ENCODE assay signal across 29 mouse cellular contexts in the genomic region with DNA sequence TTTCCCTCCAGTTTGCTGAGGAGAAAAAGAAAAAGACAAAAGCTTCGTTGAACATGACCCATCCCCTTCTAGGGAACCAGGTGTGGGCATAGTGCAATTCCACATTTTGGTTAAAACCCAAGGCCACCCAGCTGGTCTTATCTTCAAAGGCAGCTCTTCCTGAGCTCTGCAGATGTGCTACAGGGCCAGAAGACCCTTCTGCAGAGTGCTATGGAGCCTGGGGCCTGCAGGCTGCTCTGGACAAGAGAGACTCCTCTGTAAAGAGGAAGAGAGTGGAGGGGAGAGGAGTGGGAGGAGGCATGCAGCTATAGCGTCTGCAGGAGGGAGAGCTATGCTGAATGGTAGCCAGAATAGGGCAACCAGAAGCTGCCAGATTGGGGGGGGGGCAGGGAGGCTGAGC. TPM values are rescaled to one million over a fixed set of nuclear protein-coding genes. Genes with fewer than 3 reads are reported as not detected.
"Had no signal": no experiment of that assay in that cellular context is flagged by ENCODE, and none has a peak within 500 bp of the region (broad histone marks: within the 10 kb centered on the region; RNA-seq: fewer than 3 reads in every experiment).

No protein-coding gene starts in this region.

- H3K4me2 ChIP-seq: heart, embryonic 11.5 days; heart, embryonic 13.5 days; heart, embryonic 15.5 days; hindbrain, embryonic 13.5 days; hindbrain, embryonic 15.5 days; intestine, embryonic 15.5 days; kidney, embryonic 15.5 days; limb, embryonic 12.5 days; liver, embryonic 11.5 days; liver, embryonic 13.5 days had no signal

- H3K4me3 ChIP-seq: gastrocnemius, adult 2 months; heart, adult 2 months; heart, embryonic 13.5 days; heart, embryonic 15.5 days; hindbrain, embryonic 13.5 days; hindbrain, embryonic 15.5 days; intestine, embryonic 15.5 days; kidney, embryonic 15.5 days; layer of hippocampus, adult 2 months; left cerebral cortex, adult 2 months; limb, embryonic 10.5 days; limb, embryonic 12.5 days; liver, embryonic 13.5 days had no signal

- ATAC-seq: hindbrain, postnatal 0 days; intestine, embryonic 15.5 days; intestine, postnatal 0 days had no signal

- DNase-seq: gastrocnemius, adult 2 months; gastrocnemius, postnatal 14 days; gastrocnemius, postnatal 36 days; heart, adult 11 months; heart, adult 2 months; heart, postnatal 14 days; heart, postnatal 36 days; kidney, adult 18-20 months; kidney, adult 9 months; kidney, postnatal 25 days; kidney, postnatal 4 days; liver; liver, embryonic 13.5 days had no signal

- H3K9me3 ChIP-seq: heart, embryonic 13.5 days; heart, embryonic 15.5 days; hindbrain, embryonic 13.5 days; hindbrain, embryonic 15.5 days; intestine, embryonic 15.5 days; kidney, embryonic 15.5 days; limb, embryonic 10.5 days; limb, embryonic 12.5 days; liver, embryonic 13.5 days had no signal

- H3K27ac ChIP-seq: gastrocnemius, adult 2 months; heart, adult 2 months; heart, embryonic 13.5 days; heart, embryonic 15.5 days; hindbrain, embryonic 13.5 days; hindbrain, embryonic 15.5 days; hindbrain, postnatal 0 days; intestine, embryonic 15.5 days; kidney, embryonic 15.5 days; kidney, postnatal 0 days; layer of hippocampus, adult 2 months; left cerebral cortex, adult 2 months; limb, embryonic 10.5 days; limb, embryonic 12.5 days; liver, embryonic 13.5 days had no signal

- H3K9ac ChIP-seq: heart, embryonic 13.5 days; heart, embryonic 15.5 days; hindbrain, embryonic 13.5 days; hindbrain, embryonic 15.5 days; intestine, embryonic 15.5 days; kidney, embryonic 15.5 days; limb, embryonic 12.5 days; liver, embryonic 13.5 days had no signal

- H3K36me3 ChIP-seq: heart, embryonic 13.5 days; heart, embryonic 15.5 days; hindbrain, embryonic 13.5 days; hindbrain, embryonic 15.5 days; intestine, embryonic 15.5 days; kidney, embryonic 15.5 days; limb, embryonic 10.5 days; limb, embryonic 12.5 days; liver, embryonic 13.5 days had no signal

RNA-seq across cellular contexts. Expression of gene Ppara, which starts 4.8 kb away (rescaled TPM):
- total RNA-seq: hematopoietic stem cell, adult 5-6 weeks had no signal
